Mouse (Mus musculus) megakaryocyte, embryonic 14.5 days (primary cell): ENCODE data around the gene Emc1. TPM values are rescaled to one million over a fixed set of nuclear protein-coding genes. Genes with fewer than 3 reads are reported as not detected.

Experiments used
- H3K27me3 ChIP-seq: replicated peaks from 2 replicates; pipeline ENCODE3; 2012; ENCODE audit warnings: inconsistent platforms
- H3K36me3 ChIP-seq: replicated peaks from 2 replicates; pipeline ENCODE3; 2012; ENCODE audit warnings: low read length, inconsistent platforms, mixed read lengths
- H3K4me1 ChIP-seq: 2 replicates; pipeline ENCODE4 v1.6.1; 2012; ENCODE audit warnings: inconsistent platforms
- H3K4me3 ChIP-seq: replicated peaks from 2 replicates; pipeline ENCODE3; 2012; ENCODE audit warnings: moderate library complexity, mild to moderate bottlenecking, inconsistent platforms
- H3K9me3 ChIP-seq: 2 replicates; pipeline ENCODE4 v1.6.1; 2012; ENCODE audit warnings: inconsistent platforms
- FLI1 ChIP-seq: IDR thresholded peaks from 2 replicates; pipeline ENCODE4 v1.6.1; 2012; ENCODE audit warnings: low read length, inconsistent platforms, mixed read lengths
- GATA1 ChIP-seq: IDR thresholded peaks from 3 replicates; pipeline ENCODE4 v1.6.1; 2012; ENCODE audit warnings: mixed read lengths, low read length, inconsistent platforms, borderline replicate concordance
- polyA plus RNA-seq: library from polyadenylated mRNA; stranded (reverse); fragments of >175 nt; gene quantifications from 2 replicates; pipeline ENCODE4 v1.2.3, GENCODE M21; 2012; ENCODE audit warnings: low replicate concordance; ENCODE audit not compliant: insufficient read depth

Gene Emc1
- polyA plus RNA-seq = 2.2 and 3.3 TPM in 2 replicates

- H3K27me3 ChIP-seq = no peaks in the 10 kb centered on the region
- H3K4me1 ChIP-seq = peaks cover 46% of the 10 kb centered on the region
- TF ChIP-seq FLI1 = no peak
- TF ChIP-seq GATA1 = no peak
- H3K4me3 ChIP-seq = peak within 1 kb of the TSS; percentile 100
- H3K36me3 ChIP-seq = peaks cover 59% of the 10 kb centered on the region
- H3K9me3 ChIP-seq = no peaks in the 10 kb centered on the region
Measured at GRCm38 (mm10) chr4:139351931-139352711, at the start of gene Emc1, which contains the start of the genes Mrto4 and Ubr4. TSS of gene Emc1 (plus strand) at chr4:139352587. TSS of gene Mrto4 (minus strand) at chr4:139352576. TSS of gene Ubr4 (plus strand) at chr4:139352609.

GRCm38 (mm10) chr4:139305521-139305920 lies 46.9 kb upstream of the Emc1 start:
- Histone ChIP-seq H3K9me3 (no peaks in the 10 kb centered on the region), H3K36me3 (peaks cover 77% of the 10 kb centered on the region), H3K4me1 (peaks cover 52% of the 10 kb centered on the region), H3K4me3 (no peak overlapping the region), H3K27me3 (no peaks in the 10 kb centered on the region)
- no peak for TF ChIP-seq GATA1
- TF ChIP-seq FLI1 = no peak

- peak overlapping the region; percentile 64 for H3K4me3 ChIP-seq
- TF ChIP-seq GATA1 (no peak), FLI1 (no peak)
- peaks cover 12% of the 10 kb centered on the region for H3K27me3 ChIP-seq
- H3K4me1 ChIP-seq = peaks cover 58% of the 10 kb centered on the region
- peaks cover 53% of the 10 kb centered on the region for H3K36me3 ChIP-seq
- no peaks in the 10 kb centered on the region for H3K9me3 ChIP-seq
Measured at GRCm38 (mm10) chr4:139307916-139308315, 44.5 kb upstream of the Emc1 start.

- Histone ChIP-seq H3K27me3 (peaks cover 19% of the 10 kb centered on the region), H3K4me1 (peaks cover 58% of the 10 kb centered on the region), H3K36me3 (peaks cover 49% of the 10 kb centered on the region), H3K9me3 (no peaks in the 10 kb centered on the region), H3K4me3 (peak overlapping the region; percentile 97)
- TF ChIP-seq GATA1 (no peak), FLI1 (no peak)
Measured at GRCm38 (mm10) chr4:139309651-139310050, 42.7 kb upstream of the Emc1 start.

- TF ChIP-seq GATA1 (no peak), FLI1 (no peak)
- Histone ChIP-seq H3K4me1 (peaks cover 58% of the 10 kb centered on the region), H3K36me3 (peaks cover 48% of the 10 kb centered on the region), H3K27me3 (peaks cover 19% of the 10 kb centered on the region), H3K9me3 (no peaks in the 10 kb centered on the region), H3K4me3 (peak within 1 kb of the TSS; percentile 97)
Measured at GRCm38 (mm10) chr4:139310171-139310898, 42.1 kb upstream of the Emc1 start, which contains the start of the genes Pqlc2 and Akr7a5. TSS of gene Pqlc2 (minus strand) at chr4:139310708. TSS of gene Akr7a5 (plus strand) at chr4:139310744.

- H3K4me1 ChIP-seq = peaks cover 51% of the 10 kb centered on the region
- no peaks in the 10 kb centered on the region for H3K9me3 ChIP-seq
- TF ChIP-seq FLI1 (no peak), GATA1 (no peak)
- peaks cover 19% of the 10 kb centered on the region for H3K27me3 ChIP-seq
- H3K36me3 ChIP-seq = peaks cover 46% of the 10 kb centered on the region
- H3K4me3 ChIP-seq = peak overlapping the region; percentile 97
Measured at GRCm38 (mm10) chr4:139310899-139311701, 41.3 kb upstream of the Emc1 start.

GRCm38 (mm10) chr4:139311707-139312106 lies 40.7 kb upstream of the Emc1 start:
- H3K27me3 ChIP-seq = peaks cover 19% of the 10 kb centered on the region
- TF ChIP-seq FLI1 (no peak), GATA1 (no peak)
- H3K4me3 ChIP-seq = peak overlapping the region; percentile 97
- peaks cover 46% of the 10 kb centered on the region for H3K4me1 ChIP-seq
- no peaks in the 10 kb centered on the region for H3K9me3 ChIP-seq
- H3K36me3 ChIP-seq = peaks cover 43% of the 10 kb centered on the region

GRCm38 (mm10) chr4:139312632-139313031 lies 39.8 kb upstream of the Emc1 start:
- Histone ChIP-seq H3K4me3 (no peak overlapping the region), H3K4me1 (peaks cover 44% of the 10 kb centered on the region), H3K9me3 (no peaks in the 10 kb centered on the region), H3K27me3 (peaks cover 21% of the 10 kb centered on the region), H3K36me3 (peaks cover 41% of the 10 kb centered on the region)
- TF ChIP-seq GATA1 = no peak
- TF ChIP-seq FLI1 = no peak

- no peak overlapping the region for H3K4me3 ChIP-seq
- peaks cover 39% of the 10 kb centered on the region for H3K36me3 ChIP-seq
- peaks cover 11% of the 10 kb centered on the region for H3K4me1 ChIP-seq
- TF ChIP-seq GATA1 = no peak
- no peak for TF ChIP-seq FLI1
- H3K27me3 ChIP-seq = peaks cover 12% of the 10 kb centered on the region
- H3K9me3 ChIP-seq = no peaks in the 10 kb centered on the region
Measured at GRCm38 (mm10) chr4:139318449-139318848, 33.9 kb upstream of the Emc1 start.
